Mouse (Mus musculus): ENCODE data around the gene Ctr9.

Gene Ctr9

DNA sequence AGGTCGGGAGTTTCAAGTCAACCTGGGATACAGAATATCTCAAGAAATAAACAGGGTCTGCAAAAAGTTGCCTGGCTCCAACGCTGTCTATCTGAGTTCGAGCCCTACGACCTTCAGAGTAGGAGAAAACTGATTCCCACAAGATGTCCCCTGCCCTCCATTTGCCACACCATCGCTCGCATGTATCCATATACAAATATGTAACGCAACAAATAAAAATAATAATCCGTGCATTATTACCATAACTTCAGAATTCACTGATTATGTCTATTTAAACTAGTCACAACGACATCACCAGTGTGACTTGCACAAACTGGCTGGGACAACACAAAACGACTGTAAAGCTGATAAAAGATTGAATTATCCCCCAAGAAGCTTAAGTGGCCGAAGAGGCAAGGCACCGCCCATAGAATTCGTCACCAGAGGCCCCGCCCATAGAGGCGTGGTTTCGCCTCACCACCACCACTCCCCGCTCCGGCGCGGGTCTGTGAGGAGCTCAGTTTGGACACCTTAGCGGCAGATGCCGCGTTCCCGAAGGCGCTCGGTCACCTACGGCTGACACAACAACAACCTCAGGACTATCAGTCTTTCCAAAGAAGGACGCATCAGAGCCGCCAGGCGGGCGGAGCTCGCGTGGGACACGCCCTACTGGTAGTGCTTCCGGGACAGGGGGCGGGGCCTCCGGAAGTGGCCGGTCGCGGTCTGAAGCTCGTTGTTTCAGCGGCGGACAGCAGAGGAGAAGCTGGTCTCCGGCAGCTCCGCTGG is at the start of gene Ctr9:
TSS of gene Ctr9 (plus strand) at position 671 of the 765 bp plus-strand sequence.
- DNase-seq (ENCODE audit: low spot score in 2 of 2), result peak; percentile 94 to 95

DNA sequence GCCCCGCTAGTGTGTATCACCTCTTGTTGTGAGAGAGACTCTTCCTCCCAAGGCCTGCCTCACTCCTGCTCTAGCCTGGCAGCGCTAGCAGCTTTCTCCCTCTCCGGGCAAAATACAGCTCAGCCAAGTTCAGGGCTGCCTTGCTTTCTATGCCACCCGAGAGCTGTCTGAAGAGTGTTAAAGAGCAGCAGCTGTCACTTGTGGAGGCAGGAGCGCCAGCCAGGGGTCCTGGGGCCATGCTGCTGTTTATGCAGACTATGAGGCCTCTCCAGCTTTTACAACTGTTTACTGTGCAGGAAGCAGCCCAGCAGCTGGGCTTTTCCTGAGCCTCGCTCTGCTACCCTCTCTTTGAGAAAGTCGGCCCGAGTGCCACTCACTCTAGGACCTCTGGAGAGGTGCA is 47.7 kb upstream of the Ctr9 start:
- DNase-seq (ENCODE audit: low spot score in 2 of 2), result no peak

DNA sequence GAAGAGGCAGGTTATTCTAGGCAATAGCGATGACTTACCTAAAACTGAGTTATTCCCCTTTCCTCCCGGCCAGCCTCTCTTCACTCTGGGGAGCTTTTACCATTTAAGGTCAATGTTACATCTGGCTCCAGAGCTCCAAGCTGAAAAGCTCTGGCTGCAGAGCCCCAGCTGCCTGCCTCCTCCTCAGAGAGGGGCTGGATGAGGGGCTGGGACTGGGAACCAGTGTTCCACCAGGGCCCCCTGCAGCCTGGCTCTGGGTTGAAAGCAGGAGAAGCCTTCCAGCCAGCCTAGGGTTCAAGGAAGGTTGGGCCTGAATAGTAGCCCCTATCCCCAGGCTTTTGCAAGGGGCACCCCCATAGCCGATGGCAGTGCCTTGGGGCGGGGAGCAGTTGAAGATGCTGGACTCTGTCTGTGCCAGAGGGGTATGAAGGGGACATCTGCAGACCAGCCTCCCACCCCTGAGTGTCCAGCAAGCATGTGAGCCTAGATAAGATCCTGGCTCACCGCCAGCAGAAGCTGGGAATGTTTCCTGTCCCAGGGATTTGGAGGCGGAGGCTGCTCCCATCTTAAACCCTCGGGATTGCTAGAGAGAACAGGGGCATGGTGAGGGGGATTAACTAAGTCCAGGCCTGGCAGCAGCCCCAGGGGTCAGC is 46.6 kb upstream of the Ctr9 start, which contains the start of gene Mrvi1:
TSS of gene Mrvi1 (minus strand) at position 409 of the 653 bp plus-strand sequence.
- DNase-seq (ENCODE audit: low spot score in 2 of 2), result no peak

- no peak for DNase-seq (ENCODE audit: low spot score in 2 of 2)
Observed at GRCm38 (mm10) chr7:110982764-110983163, 46.0 kb upstream of the Ctr9 start.

DNA sequence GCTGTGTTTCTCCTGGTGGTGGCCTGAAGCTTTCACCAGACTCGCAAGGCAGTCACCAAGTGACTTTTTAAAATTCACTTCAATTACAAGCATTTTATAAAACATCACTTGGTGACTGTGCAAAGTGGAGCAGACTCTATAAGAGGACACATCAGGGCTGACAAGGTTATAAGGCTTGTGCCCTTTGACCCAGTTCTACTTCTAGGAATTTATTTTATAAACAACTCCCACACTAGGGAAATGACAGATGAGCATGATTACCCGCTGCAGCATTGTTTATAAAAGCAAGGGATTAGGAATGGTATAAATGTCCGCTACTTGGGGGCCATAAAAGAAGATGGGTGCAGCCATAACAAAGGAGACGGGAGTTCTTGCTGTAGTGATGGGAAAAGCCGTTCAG is 45.1 kb upstream of the Ctr9 start:
- no peak for DNase-seq (ENCODE audit: low spot score in 2 of 2)

GRCm38 (mm10) chr7:110985581-110986265 is 43.0 kb upstream of the Ctr9 start:
- DNase-seq (ENCODE audit: low spot score in 2 of 2), result no peak

- DNase-seq (ENCODE audit: low spot score in 2 of 2), result no peak
Observed at GRCm38 (mm10) chr7:110988081-110988480, 40.7 kb upstream of the Ctr9 start.

DNA sequence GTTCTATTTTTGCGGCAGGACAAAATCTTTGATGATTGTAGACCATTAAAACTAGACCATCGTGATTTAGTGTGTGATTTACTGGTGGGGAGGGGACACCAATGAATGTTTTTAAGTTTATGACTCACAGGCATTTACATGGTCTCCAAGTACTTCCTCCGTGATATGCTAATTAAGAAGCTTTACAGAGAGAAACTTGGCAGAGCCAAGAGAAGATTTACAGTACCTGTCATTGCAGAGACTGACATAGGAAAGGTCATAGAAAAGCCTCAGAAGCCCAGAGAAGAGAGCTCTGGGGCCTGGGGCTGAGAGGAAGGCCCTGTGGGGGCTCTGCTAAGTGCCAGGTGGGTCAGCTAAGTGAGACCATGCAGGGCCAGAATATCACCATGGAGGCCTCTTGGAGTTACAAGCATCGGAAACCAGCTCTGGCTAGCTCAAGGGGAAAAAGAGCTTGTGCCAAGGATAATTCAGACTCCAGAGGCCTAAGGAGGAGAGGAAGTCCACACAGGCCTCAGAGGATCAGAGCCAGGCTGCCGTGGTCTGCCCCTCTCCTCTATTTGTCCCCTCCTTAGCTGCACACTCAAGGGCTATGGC is 39.4 kb upstream of the Ctr9 start:
- no peak for DNase-seq (ENCODE audit: low spot score in 2 of 2)

DNA sequence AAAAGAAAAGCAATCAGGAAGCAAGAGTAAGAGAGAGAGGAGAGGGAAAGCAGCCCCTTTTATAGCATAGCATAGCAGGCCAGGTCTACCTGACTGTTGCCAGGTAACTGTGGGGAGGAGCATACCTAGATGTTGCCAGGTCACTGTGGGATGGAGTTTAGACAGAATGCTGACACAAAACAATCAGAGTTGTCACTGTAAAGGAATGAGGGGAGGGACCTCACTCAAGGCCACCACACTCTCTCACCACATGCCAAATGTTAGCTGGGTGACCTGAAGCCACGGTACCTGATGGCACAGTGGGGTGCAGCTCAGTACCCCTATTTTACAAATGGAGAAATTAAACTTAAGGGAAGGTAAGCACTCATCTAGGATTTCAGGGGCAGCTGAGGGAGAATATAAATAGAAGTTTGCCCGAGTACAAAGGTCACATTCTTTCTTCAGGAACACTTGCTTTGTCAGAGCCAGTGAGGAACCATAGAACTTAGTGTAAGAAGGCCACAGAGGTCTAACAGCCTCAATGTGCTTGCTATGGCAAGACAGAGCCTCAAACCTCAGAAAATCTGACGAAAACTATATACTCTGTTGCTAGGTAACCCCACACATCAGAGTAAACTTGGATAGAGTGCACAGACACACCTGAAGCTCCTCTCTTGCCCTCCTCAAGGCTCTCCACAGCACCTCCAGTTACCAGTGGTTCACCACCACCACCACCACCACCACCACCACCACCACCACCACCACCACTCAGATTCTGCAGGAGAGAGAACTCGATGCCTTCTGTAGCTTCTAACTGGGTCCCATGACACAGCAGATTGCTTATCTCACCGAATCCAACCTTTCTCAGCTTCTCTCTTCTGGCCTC is 38.2 kb upstream of the Ctr9 start:
- DNase-seq (ENCODE audit: low spot score in 2 of 2), result no peak

- no peak for DNase-seq (ENCODE audit: low spot score in 2 of 2)
Observed at GRCm38 (mm10) chr7:110991221-110991494, 37.6 kb upstream of the Ctr9 start.

GRCm38 (mm10) chr7:110998887-110999827 is 29.6 kb upstream of the Ctr9 start:
- DNase-seq (ENCODE audit: low spot score in 2 of 2), result no peak

DNA sequence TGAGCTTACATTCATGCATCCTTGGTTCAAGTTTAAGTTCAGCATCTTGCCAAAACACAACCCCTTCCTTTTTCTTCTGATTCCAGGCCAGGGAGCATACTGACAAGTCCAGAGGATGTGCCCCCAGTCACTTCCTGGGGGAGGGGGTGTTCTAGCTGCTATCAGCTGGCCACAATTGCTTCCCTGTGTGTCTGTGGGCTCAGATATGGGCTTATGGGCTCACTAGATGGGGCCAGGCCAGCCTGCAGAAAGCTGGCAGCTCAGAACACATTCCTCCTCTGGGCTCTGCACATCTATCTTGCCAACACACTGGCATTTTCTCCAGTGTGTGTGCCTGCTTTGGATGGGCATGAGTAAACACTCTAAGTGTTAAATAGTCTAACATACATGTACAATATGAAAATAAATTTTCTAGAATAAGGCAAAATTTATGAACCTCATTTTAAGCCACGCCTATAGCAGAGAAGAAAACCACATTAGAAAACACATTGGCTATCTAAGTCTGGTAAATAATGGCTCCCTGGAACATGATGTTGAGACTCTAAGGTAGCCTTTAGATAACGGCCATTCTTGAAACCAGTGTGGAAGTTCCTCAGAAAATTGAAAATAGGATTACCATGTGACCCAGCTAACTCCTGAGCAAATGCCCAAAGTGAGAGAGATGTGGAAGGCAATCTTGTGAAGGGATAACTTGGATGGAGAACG is 24.5 kb upstream of the Ctr9 start:
- no peak for DNase-seq (ENCODE audit: low spot score in 2 of 2)

DNA sequence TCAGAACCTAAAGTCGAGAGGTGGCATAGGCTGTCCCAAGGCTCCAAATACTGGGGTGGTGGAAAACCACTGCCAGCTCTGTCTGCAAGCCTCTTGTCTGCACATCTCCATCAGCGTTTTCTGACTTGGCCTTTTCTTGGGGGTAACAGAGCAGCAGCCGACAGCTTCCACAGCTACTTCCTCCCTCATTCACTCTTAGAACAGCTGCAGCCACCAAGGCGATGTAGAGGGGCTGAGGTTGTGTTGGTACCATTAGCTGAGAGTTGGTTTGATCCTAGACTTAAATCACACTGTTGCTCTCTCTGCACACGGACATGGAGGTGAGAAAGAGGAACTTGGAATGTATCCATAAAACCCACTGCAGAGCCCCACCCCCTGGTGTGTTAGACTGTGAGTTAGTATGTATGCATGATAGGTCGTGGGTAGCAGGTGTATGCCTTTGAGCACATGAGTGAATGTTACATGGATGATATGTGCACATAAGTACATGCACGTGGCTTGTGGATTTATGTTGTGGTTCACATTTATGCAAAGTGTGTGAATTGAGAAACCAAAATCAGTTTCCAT is 14.6 kb upstream of the Ctr9 start:
- no peak for DNase-seq (ENCODE audit: low spot score in 2 of 2)

DNA sequence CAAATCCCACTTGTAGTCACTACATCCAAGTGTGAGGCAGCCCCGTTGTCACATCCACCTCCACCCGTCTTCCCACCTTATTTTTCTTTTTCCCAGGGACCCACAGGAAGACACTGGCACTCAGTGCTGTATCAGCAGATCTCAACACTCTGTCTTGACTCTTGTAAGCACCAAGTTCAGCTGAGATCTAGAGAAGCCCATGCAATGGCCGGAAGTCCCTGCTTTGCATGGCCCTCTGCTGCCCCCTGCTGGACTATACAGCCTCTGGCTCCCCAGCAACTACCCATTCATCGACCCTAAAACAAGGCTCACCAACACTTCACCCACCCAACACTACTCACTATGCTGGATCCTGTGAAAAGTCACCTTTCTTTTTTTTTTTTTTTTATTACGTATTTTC is 13.9 kb upstream of the Ctr9 start:
- DNase-seq (ENCODE audit: low spot score in 2 of 2), result peak; percentile 70 to 83

DNA sequence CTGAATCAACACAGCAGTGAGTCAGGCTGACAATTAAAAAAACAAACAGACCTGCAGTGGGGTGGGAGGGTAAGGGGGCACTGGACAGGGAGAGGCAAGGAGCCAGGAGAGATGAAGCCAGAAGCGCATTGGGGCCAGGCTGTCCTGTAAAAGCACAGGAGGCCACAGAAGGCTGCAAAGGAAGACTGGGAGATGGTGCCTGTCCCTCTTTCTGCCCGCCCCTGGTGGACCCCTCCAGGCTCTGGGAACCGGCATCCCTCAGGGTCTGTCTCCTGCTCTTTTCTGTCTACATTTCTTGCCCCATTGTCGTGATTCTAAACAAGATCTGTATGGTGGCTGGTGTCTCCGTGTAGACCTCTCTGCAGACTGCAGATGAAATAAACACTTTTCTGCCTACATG is 13.0 kb upstream of the Ctr9 start:
- DNase-seq (ENCODE audit: low spot score in 2 of 2), result no peak

- DNase-seq (ENCODE audit: low spot score in 2 of 2), result no peak
Observed at GRCm38 (mm10) chr7:111016921-111017320, 11.8 kb upstream of the Ctr9 start.

DNA sequence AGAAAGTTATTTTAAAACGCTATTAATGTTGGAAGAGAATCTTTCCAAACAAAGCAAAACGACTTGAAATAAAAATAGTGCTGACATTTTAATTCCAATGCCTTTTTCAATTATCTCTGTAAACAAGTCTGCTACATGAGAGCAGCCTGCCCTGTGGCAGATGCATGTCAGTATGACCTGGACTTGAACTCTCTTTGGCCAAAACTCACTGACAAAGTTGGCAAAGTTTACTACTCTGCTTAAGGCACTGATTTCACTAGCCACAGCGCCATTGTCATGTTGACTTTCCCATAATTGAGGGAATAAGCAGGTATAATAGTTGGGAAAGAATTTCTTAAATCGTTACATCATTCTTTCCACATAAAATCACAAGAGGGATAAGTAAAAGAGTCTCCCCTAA is 7.9 kb upstream of the Ctr9 start:
- no peak for DNase-seq (ENCODE audit: low spot score in 2 of 2)

- DNase-seq (ENCODE audit: low spot score in 2 of 2), result no peak
Observed at GRCm38 (mm10) chr7:111024068-111024594, 4.6 kb upstream of the Ctr9 start.

DNA sequence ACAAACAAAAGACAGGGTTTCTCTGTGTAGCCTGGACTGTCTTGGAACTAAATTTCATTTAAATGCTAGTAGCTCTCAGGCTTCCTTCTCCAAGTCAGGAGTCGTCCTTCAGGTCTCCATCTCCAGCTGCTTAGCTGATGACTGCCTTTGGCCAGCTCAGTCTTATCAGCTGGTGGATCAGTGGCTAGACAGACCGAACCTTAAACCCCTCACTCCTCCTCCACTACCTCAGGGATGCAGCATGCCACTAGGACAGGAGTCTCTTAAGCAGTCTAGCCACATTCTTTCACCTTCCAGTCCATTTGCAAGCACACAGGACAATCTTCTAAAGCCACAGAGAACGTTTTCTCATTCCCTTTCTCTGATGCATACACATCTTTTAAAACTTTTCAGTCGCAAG is 3.8 kb upstream of the Ctr9 start:
- DNase-seq (ENCODE audit: low spot score in 2 of 2), result no peak
